Mouse (Mus musculus): ENCODE measurements at regions not wholly inside any gene's neighbourhood (a gene's known extent, or its start where the extent isn't known, plus 50 kb on each side); places are given as distances from the start of the nearest gene placed in this dataset.
A peak's percentile ranks its signal among the peaks of the same experiment; 100 is the strongest.

DNA sequence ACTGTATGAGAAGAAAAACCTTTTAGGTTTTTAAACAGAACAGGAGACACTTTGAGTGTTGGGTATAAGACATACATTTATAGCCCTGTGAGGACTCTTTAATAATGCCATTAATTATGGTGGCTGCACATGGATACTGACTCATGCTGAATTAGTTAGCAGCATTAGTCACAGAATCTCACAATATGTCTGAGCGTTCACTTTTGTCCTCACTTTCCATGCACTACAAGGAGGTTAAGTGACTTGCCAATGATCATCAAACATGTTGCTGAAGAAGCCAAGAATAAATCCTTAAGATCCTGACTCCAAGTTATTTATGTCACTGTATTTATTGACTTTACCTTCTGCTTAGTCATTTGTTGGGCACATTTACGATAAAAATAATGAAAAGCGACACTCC lies 105.6 kb upstream of the Atxn7l3b start:
- H3K9me3 ChIP-seq (replicated peaks) = no peaks in the 10 kb centered on the region
- no peak overlapping the region for H3K27ac ChIP-seq (replicated peaks)
- H3K4me2 ChIP-seq = no peak overlapping the region
- no peaks in the 10 kb centered on the region for H3K36me3 ChIP-seq
- H3K4me1 ChIP-seq = no peaks in the 10 kb centered on the region
- WGBS = 30% methylated on average over 3 of the region's 3 CpGs
- H3K27me3 ChIP-seq (replicated peaks) = no peaks in the 10 kb centered on the region
- ATAC-seq (ENCODE audit: low FRiP score) = no peak
- no peak overlapping the region for H3K4me3 ChIP-seq (replicated peaks)
- H3K9ac ChIP-seq (replicated peaks) = no peak overlapping the region

DNA sequence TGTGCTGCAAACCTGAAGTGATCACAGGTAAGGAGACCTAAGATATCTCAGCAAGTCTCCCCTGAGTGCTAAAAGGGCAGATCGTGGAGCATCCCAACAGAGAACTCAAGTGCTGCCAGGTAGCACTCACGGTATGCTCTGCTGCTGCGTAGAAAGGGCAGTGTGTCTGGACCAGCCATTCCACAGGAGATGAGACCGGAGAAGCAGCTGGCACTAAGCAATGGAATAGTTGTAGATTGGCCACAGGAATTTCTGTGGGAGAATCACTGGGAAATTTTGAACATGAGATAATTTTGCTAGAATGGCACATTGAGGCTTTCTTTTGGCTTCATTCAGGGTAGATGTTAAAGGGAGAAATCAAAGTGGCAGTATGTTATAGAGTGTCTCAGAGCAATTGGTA lies 104.1 kb upstream of the Atxn7l3b start:
- no peak overlapping the region for H3K9ac ChIP-seq (replicated peaks)
- ATAC-seq (ENCODE audit: low FRiP score) = no peak
- no peak overlapping the region for H3K4me3 ChIP-seq (replicated peaks)
- no peaks in the 10 kb centered on the region for H3K9me3 ChIP-seq (replicated peaks)
- H3K4me1 ChIP-seq = no peaks in the 10 kb centered on the region
- no peaks in the 10 kb centered on the region for H3K36me3 ChIP-seq
- WGBS = 89% methylated on average over 4 of the region's 4 CpGs
- no peak overlapping the region for H3K27ac ChIP-seq (replicated peaks)
- no peak overlapping the region for H3K4me2 ChIP-seq
- no peaks in the 10 kb centered on the region for H3K27me3 ChIP-seq (replicated peaks)

DNA sequence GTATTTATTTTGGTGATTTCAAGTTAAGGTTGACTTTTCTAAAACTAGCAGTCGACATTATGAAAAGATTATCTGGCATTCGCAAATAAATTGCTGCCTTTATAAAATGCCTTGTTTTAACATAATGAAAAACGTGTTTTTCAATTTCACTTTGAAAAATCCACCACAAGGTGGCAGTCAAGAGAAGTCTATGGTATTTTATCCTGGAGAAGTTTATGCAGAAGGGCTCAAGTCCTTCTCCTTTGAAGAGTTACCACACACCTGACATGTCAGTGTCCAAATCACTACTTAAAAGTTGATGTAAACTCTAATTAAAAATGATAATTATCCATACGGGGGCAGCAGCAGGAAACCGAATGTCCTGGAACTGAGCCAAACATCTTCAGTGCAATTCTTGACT lies 98.5 kb upstream of the Atxn7l3b start:
- ATAC-seq (ENCODE audit: low FRiP score) = no peak
- Histone ChIP-seq H3K4me1 (no peaks in the 10 kb centered on the region), H3K4me2 (no peak overlapping the region), H3K9me3 (replicated peaks) (no peaks in the 10 kb centered on the region), H3K4me3 (replicated peaks) (no peak overlapping the region), H3K36me3 (no peaks in the 10 kb centered on the region), H3K9ac (replicated peaks) (no peak overlapping the region), H3K27ac (replicated peaks) (no peak overlapping the region), H3K27me3 (replicated peaks) (no peaks in the 10 kb centered on the region)
- WGBS = 8% methylated on average over 5 of the region's 5 CpGs

DNA sequence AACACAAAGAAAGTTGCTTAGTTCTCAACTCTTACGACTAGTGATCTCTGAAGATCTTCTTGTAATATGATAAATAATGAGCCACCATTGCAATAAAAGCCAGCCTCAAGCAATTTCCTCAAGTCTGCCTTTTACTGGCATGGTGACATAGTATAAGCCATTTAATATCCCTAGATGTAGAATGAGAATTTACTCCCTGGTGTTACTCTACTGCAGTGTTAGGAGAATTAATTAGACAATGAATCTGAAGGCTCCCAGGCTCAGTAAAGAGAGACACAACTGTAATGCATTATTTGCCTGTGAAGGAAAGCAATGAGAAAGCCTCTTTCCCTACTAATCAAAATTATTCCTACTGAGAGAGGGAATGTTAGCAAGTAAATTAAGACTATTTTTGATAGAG lies 95.8 kb upstream of the Atxn7l3b start:
- WGBS = 35% methylated on average over 1 of the region's 1 CpGs
- H3K36me3 ChIP-seq = no peaks in the 10 kb centered on the region
- H3K4me3 ChIP-seq (replicated peaks) = no peak overlapping the region
- peak; percentile 59; the same call in 1 of the 2 replicates for ATAC-seq (ENCODE audit: low FRiP score)
- no peaks in the 10 kb centered on the region for H3K4me1 ChIP-seq
- no peaks in the 10 kb centered on the region for H3K27me3 ChIP-seq (replicated peaks)
- no peak overlapping the region for H3K4me2 ChIP-seq
- H3K9ac ChIP-seq (replicated peaks) = no peak overlapping the region
- H3K9me3 ChIP-seq (replicated peaks) = no peaks in the 10 kb centered on the region
- H3K27ac ChIP-seq (replicated peaks) = no peak overlapping the region

DNA sequence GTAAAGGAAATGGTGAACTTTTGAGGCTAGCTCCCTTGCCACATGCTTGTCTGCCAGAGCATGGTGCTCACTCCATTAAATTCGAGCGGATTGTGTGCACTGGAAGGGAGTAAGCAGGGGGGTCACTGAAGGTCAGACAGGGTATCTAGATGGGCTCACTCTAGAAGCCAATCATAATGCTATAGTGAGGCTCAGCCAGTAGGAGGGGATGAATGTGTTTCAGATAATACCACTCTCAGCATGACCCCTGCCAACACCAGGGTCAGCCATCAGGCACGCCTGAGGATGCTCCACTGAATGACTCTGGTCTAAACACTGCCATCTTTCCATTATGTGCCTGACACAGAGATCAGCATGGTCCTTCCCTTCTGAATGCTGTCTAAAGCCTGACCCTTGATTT lies 80.3 kb upstream of the Atxn7l3b start:
- no peaks in the 10 kb centered on the region for H3K36me3 ChIP-seq
- no peak overlapping the region for H3K27ac ChIP-seq (replicated peaks)
- WGBS = 43% methylated on average over 3 of the region's 3 CpGs
- no peaks in the 10 kb centered on the region for H3K27me3 ChIP-seq (replicated peaks)
- H3K9me3 ChIP-seq (replicated peaks) = no peaks in the 10 kb centered on the region
- H3K9ac ChIP-seq (replicated peaks) = no peak overlapping the region
- no peak for ATAC-seq (ENCODE audit: low FRiP score)
- H3K4me3 ChIP-seq (replicated peaks) = no peak overlapping the region
- no peak overlapping the region for H3K4me2 ChIP-seq
- H3K4me1 ChIP-seq = no peaks in the 10 kb centered on the region

DNA sequence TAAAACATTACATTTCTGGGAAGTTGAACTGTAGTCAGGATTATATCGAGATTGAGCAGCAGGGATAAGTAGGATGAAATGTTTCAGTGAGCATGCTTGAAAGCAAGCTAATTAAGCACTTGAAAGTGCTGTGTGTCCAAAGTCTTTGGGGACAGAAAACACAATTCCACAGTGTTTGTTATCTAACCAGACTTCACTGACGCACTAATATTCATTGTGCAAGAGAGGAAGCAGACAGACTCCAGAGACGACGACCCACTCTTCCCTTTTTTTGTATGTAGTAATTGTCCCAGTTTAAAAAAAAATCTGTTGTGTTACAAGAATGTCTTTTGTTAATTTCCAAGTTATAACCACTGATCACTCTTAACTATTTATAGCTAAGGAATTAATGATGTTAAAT lies 61.9 kb upstream of the Atxn7l3b start:
- no peaks in the 10 kb centered on the region for H3K36me3 ChIP-seq
- no peak for ATAC-seq (ENCODE audit: low FRiP score)
- no peak overlapping the region for H3K4me3 ChIP-seq (replicated peaks)
- no peaks in the 10 kb centered on the region for H3K4me1 ChIP-seq
- WGBS = 66% methylated on average over 4 of the region's 4 CpGs
- no peaks in the 10 kb centered on the region for H3K9me3 ChIP-seq (replicated peaks)
- H3K9ac ChIP-seq (replicated peaks) = no peak overlapping the region
- no peaks in the 10 kb centered on the region for H3K27me3 ChIP-seq (replicated peaks)
- H3K27ac ChIP-seq (replicated peaks) = no peak overlapping the region
- no peak overlapping the region for H3K4me2 ChIP-seq

DNA sequence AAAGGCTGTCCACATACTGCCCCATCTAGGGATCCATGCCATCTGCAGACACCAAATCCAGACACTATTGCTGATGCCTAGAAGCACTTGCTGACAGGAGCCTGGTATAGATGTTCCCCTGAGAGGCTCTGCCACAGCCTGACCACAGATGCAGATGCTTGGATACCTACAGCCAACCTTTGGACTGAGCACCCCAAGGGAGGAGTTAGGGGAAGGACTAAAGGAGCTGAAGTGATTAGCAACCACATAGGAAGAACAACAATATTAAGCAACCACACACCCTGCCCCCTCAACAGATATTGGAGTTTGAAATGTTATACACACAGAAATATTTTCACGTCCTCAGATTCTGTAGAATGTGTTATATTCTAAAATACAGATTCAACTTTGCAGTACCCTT lies 53.9 kb upstream of the Atxn7l3b start:
- H3K4me2 ChIP-seq = no peak overlapping the region
- no peaks in the 10 kb centered on the region for H3K9me3 ChIP-seq (replicated peaks)
- H3K4me3 ChIP-seq (replicated peaks) = no peak overlapping the region
- 86% methylated on average over 1 of the region's 1 CpGs for WGBS
- H3K36me3 ChIP-seq = no peaks in the 10 kb centered on the region
- H3K27ac ChIP-seq (replicated peaks) = no peak overlapping the region
- no peaks in the 10 kb centered on the region for H3K4me1 ChIP-seq
- H3K9ac ChIP-seq (replicated peaks) = no peak overlapping the region
- no peaks in the 10 kb centered on the region for H3K27me3 ChIP-seq (replicated peaks)
- ATAC-seq (ENCODE audit: low FRiP score) = no peak

Measured in neural tube, embryonic 15.5 days (tissue).